Mouse (Mus musculus) hindbrain, embryonic 16.5 days (tissue): Measurements from ENCODE around the gene Sorbs2. TPM values are rescaled to one million over a fixed set of nuclear protein-coding genes. Genes with fewer than 3 reads are reported as not detected.
"Not testable (repeated sequence)": the region's sequence is repeated elsewhere in the genome, so short reads cannot be mapped to it uniquely, and the experiment has no call there.

Experiments used
- ATAC-seq: fragments of 200-750 bp; cut with Nextera tagmentation; 2 replicates; pipeline ENCODE4 v1.8.0; 2017; ENCODE audit warnings: moderate TSS enrichment, moderate library complexity
- H3K27ac ChIP-seq: fragments of 300-500 bp; sonication (generic); 2 replicates; pipeline ENCODE4 v1.5.1; 2014; ENCODE audit warnings: low read depth, mild to moderate bottlenecking, control low read depth, low read length, moderate library complexity
- H3K27me3 ChIP-seq: fragments of 300-500 bp; sonication (generic); replicated peaks from 2 replicates; pipeline ENCODE4 v1.6.1; 2014; ENCODE audit warnings: low read length; ENCODE audit not compliant: control insufficient read depth, insufficient read depth
- H3K36me3 ChIP-seq: fragments of 300-500 bp; sonication (generic); 2 replicates; pipeline ENCODE4 v1.6.1; 2014; ENCODE audit warnings: mild to moderate bottlenecking, low read length, moderate library complexity, mixed read lengths; ENCODE audit not compliant: control insufficient read depth, insufficient read depth
- H3K4me1 ChIP-seq: fragments of 300-500 bp; sonication (generic); 2 replicates; pipeline ENCODE4 v1.6.1; 2014; ENCODE audit warnings: low read depth, low read length; ENCODE audit not compliant: control insufficient read depth, insufficient read depth
- H3K4me2 ChIP-seq: fragments of 300-500 bp; sonication (generic); 2 replicates; pipeline ENCODE4 v1.6.1; 2014; ENCODE audit warnings: mild to moderate bottlenecking, low read length, control low read depth, moderate library complexity
- H3K4me3 ChIP-seq: fragments of 300-500 bp; sonication (generic); 2 replicates; pipeline ENCODE4 v1.5.1; 2014; ENCODE audit warnings: mild to moderate bottlenecking, low read length, control low read depth, moderate library complexity
- H3K9ac ChIP-seq: fragments of 300-500 bp; sonication (generic); 2 replicates; pipeline ENCODE4 v1.6.1; 2014; ENCODE audit warnings: low read depth, mild to moderate bottlenecking, control low read depth, low read length, moderate library complexity
- H3K9me3 ChIP-seq: fragments of 300-500 bp; sonication (generic); 2 replicates; pipeline ENCODE4 v1.6.1; 2014; ENCODE audit warnings: mild to moderate bottlenecking, low read length, moderate library complexity; ENCODE audit not compliant: control insufficient read depth
- WGBS: fragments of 180-500 bp; shearing (Covaris S2); extraction: QIAGEN DNeasy Blood & Tissue Kit; methylation state at CpG from one replicate; pipeline ENCODE4 v1.1.7; 2014; 5-methylcytosine and 5-hydroxymethylcytosine counted together
- polyA plus RNA-seq: library from polyadenylated mRNA; unstranded; fragments of >200 nt; fragmentation: Nextera tagmentation; extraction: Ambion mirVana; gene quantifications from 2 replicates; pipeline ENCODE4 v1.2.1, GENCODE M21; 2015

Gene Sorbs2
- polyA plus RNA-seq, 1 experiment from 2014 or later, result 40.8 TPM

GRCm38 (mm10) chr8:45844097-45844885, 336.7 kb downstream of the Sorbs2 start:
- no peaks in the 10 kb centered on the region; the same call in 1 of the 2 replicates for H3K4me1 ChIP-seq
- H3K9me3 ChIP-seq, result no peaks in the 10 kb centered on the region
- H3K4me3 ChIP-seq, result no peak overlapping the region
- peak; percentile 96 for ATAC-seq
- no peak overlapping the region for H3K4me2 ChIP-seq
- peak overlapping the region; percentile 60 for H3K27ac ChIP-seq
- H3K9ac ChIP-seq, result no peak overlapping the region
- no peaks in the 10 kb centered on the region for H3K27me3 ChIP-seq
- no peaks in the 10 kb centered on the region for H3K36me3 ChIP-seq
- 43% methylated on average over 6 of the region's 6 CpGs for WGBS

- Histone ChIP-seq H3K9ac (no peak overlapping the region), H3K27ac (peak overlapping the region; percentile 52; the same call in 1 of the 2 replicates)
- WGBS, result 60% methylated on average over 14 of the region's 14 CpGs
These were observed 337.4 kb downstream of the Sorbs2 start for GRCm38 (mm10) chr8:45844911-45845481.

GRCm38 (mm10) chr8:45845906-45846305, 338.3 kb downstream of the Sorbs2 start:
- WGBS, result 56% methylated on average over 4 of the region's 4 CpGs
- H3K27ac ChIP-seq, result no peak overlapping the region
- ATAC-seq, result no peak

More at GRCm38 (mm10) chr8:45844911-45845481, 337.4 kb downstream of the Sorbs2 start:
- ATAC-seq, result peak; percentile 45; the same call in 1 of the 2 replicates
- H3K36me3 ChIP-seq, result no peaks in the 10 kb centered on the region
- no peaks in the 10 kb centered on the region; the same call in 1 of the 2 replicates for H3K4me1 ChIP-seq
- no peaks in the 10 kb centered on the region for H3K27me3 ChIP-seq
- H3K9me3 ChIP-seq, result no peaks in the 10 kb centered on the region
- H3K4me3 ChIP-seq, result no peak overlapping the region
- no peak overlapping the region for H3K4me2 ChIP-seq

GRCm38 (mm10) chr8:45855118-45855517, 347.5 kb downstream of the Sorbs2 start:
- H3K36me3 ChIP-seq, result no peaks in the 10 kb centered on the region
- no peaks in the 10 kb centered on the region for H3K27me3 ChIP-seq
- no peaks in the 10 kb centered on the region for H3K9me3 ChIP-seq
- H3K27ac ChIP-seq, result no peak overlapping the region
- ATAC-seq, result no peak
- H3K4me1 ChIP-seq, result peaks cover 3% of the 10 kb centered on the region; the same call in 1 of the 2 replicates
- no peak overlapping the region for H3K4me2 ChIP-seq
- H3K4me3 ChIP-seq, result no peak overlapping the region
- WGBS, result 94% methylated on average over 4 of the region's 4 CpGs
- no peak overlapping the region for H3K9ac ChIP-seq

More at GRCm38 (mm10) chr8:45845906-45846305, 338.3 kb downstream of the Sorbs2 start:
- no peaks in the 10 kb centered on the region for H3K9me3 ChIP-seq
- no peak overlapping the region for H3K4me3 ChIP-seq
- H3K4me2 ChIP-seq, result no peak overlapping the region
- no peaks in the 10 kb centered on the region for H3K27me3 ChIP-seq
- no peaks in the 10 kb centered on the region; the same call in 1 of the 2 replicates for H3K4me1 ChIP-seq
- H3K9ac ChIP-seq, result no peak overlapping the region
- no peaks in the 10 kb centered on the region for H3K36me3 ChIP-seq

- no peak overlapping the region for H3K9ac ChIP-seq
- H3K4me2 ChIP-seq, result no peak overlapping the region
- H3K27me3 ChIP-seq, result no peaks in the 10 kb centered on the region
- H3K4me1 ChIP-seq, result peaks cover 3% of the 10 kb centered on the region; the same call in 1 of the 2 replicates
- 50% methylated on average over 5 of the region's 5 CpGs for WGBS
- H3K4me3 ChIP-seq, result no peak overlapping the region
- H3K9me3 ChIP-seq, result no peaks in the 10 kb centered on the region
- no peak overlapping the region for H3K27ac ChIP-seq
- no peak for ATAC-seq
- no peaks in the 10 kb centered on the region for H3K36me3 ChIP-seq
These were observed 350.1 kb downstream of the Sorbs2 start for GRCm38 (mm10) chr8:45857734-45858133.

- no peak overlapping the region for H3K9ac ChIP-seq
- no peaks in the 10 kb centered on the region for H3K27me3 ChIP-seq
- no peak; the same call in 1 of the 2 replicates for ATAC-seq
- H3K27ac ChIP-seq, result no peak overlapping the region
- no peak overlapping the region for H3K4me2 ChIP-seq
- H3K9me3 ChIP-seq, result no peaks in the 10 kb centered on the region
- H3K36me3 ChIP-seq, result no peaks in the 10 kb centered on the region
- no peak overlapping the region for H3K4me3 ChIP-seq
- peaks cover 3% of the 10 kb centered on the region; the same call in 1 of the 2 replicates for H3K4me1 ChIP-seq
- WGBS, result 32% methylated on average over 9 of the region's 9 CpGs
These were observed 350.8 kb downstream of the Sorbs2 start for GRCm38 (mm10) chr8:45858391-45858790.

GRCm38 (mm10) chr8:45871587-45871986, 364.0 kb downstream of the Sorbs2 start:
- H3K4me1 ChIP-seq, H3K27me3 ChIP-seq, H3K36me3 ChIP-seq, H3K4me3 ChIP-seq, H3K4me2 ChIP-seq, H3K9me3 ChIP-seq, H3K9ac ChIP-seq, ATAC-seq, H3K27ac ChIP-seq: not testable (repeated sequence)
- 87% methylated on average over 11 of the region's 11 CpGs for WGBS

GRCm38 (mm10) chr8:45872077-45872476, 364.5 kb downstream of the Sorbs2 start:
- Histone ChIP-seq H3K27ac (no peak overlapping the region), H3K36me3 (no peaks in the 10 kb centered on the region), H3K9me3 (no peaks in the 10 kb centered on the region), H3K9ac (no peak overlapping the region), H3K4me1 (peaks cover 9% of the 10 kb centered on the region), H3K4me2 (no peak overlapping the region), H3K4me3 (no peak overlapping the region), H3K27me3 (no peaks in the 10 kb centered on the region)
- WGBS, result 77% methylated on average over 7 of the region's 7 CpGs
- ATAC-seq, result no peak

- H3K4me2 ChIP-seq, result peak overlapping the region; percentile 25; the same call in 1 of the 2 replicates
- H3K4me3 ChIP-seq, result no peak overlapping the region
- H3K27ac ChIP-seq, result peak overlapping the region; percentile 77
- peaks cover 9% of the 10 kb centered on the region for H3K4me1 ChIP-seq
- ATAC-seq, result peak; percentile 93
- no peaks in the 10 kb centered on the region for H3K27me3 ChIP-seq
- no peak overlapping the region for H3K9ac ChIP-seq
- 13% methylated on average over 10 of the region's 10 CpGs for WGBS
- peaks cover 2% of the 10 kb centered on the region; the same call in 1 of the 2 replicates for H3K9me3 ChIP-seq
- no peaks in the 10 kb centered on the region for H3K36me3 ChIP-seq
These were observed 367.5 kb downstream of the Sorbs2 start for GRCm38 (mm10) chr8:45874945-45875626.
